Mouse (Mus musculus) liver, adult 2 months (tissue): Measurements from ENCODE around the gene Gm45716.

Source experiments
- CTCF ChIP-seq: fragments of 200-500 bp; IDR thresholded peaks from 2 replicates; pipeline ENCODE4 v1.5.1; 2011; ENCODE audit warnings: low read depth, low read length, control low read depth
- POLR2A ChIP-seq: fragments of 200-500 bp; IDR thresholded peaks from 2 replicates; pipeline ENCODE4 v1.6.1; 2011; ENCODE audit warnings: low read length, control low read depth; ENCODE audit not compliant: insufficient read depth; ENCODE audit errors: extremely low read depth

DNA sequence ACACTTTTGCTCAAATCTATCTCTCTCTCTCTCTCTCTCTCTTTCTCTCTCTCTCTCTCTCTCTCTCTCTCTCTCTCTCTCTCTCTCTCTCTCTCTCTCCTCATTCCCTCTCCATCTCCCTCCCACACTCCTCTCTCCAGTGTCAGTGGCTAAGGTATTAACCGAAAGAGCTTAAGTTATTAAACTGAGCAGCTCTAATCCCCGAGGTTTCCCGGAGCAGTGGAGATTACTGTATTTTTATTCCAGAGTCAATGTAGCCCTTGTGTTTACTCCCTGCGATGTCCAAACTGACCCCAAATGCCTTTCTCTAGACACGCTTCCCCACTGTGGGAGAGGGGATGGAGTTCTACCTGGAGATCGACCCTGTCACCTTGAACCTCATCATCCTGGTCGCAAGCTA is at the start of gene Gm45716:
- no peak for TF ChIP-seq CTCF
- TF ChIP-seq POLR2A: no peak
